Mouse (Mus musculus): ENCODE measurements around the gene Mavs. TPM values are rescaled to one million over a fixed set of nuclear protein-coding genes. Genes with fewer than 3 reads are reported as not detected.

The Mavs gene
- polyA plus RNA-seq (2014; fragmentation: Nextera tagmentation; extraction: Ambion mirVana) = 5.0 and 6.1 TPM in 2 replicates

GRCm38 (mm10) chr2:131233307-131234126, at the start of gene Mavs:
TSS of gene Mavs (plus strand) at chr2:131234063.
- peak; percentile 100 for ATAC-seq (ENCODE audit: low read depth)

GRCm38 (mm10) chr2:131186343-131186742, 47.5 kb upstream of the Mavs start:
- Histone ChIP-seq H3K27me3 (ENCODE audit: control insufficient read depth, insufficient read depth, low read length) (no peaks in the 10 kb centered on the region), H3K9me3 (ENCODE audit: control insufficient read depth, low read length) (no peaks in the 10 kb centered on the region), H3K4me3 (ENCODE audit: low read depth, low read length) (peak overlapping the region; percentile 61), H3K9ac (replicated peaks; ENCODE audit: low read depth, low read length) (peak overlapping the region; percentile 80), H3K4me1 (ENCODE audit: control insufficient read depth, insufficient read depth, low read length) (no peaks in the 10 kb centered on the region), H3K36me3 (ENCODE audit: control insufficient read depth, insufficient read depth, low read length) (no peaks in the 10 kb centered on the region), H3K4me2 (ENCODE audit: low read depth, low read length) (peak overlapping the region; percentile 73), H3K27ac (ENCODE audit: low read depth, low read length) (0 out of 2 replicates have a peak overlapping the region, but pooled peaks have one; percentile 16)
- ATAC-seq (ENCODE audit: low read depth) = peak; percentile 1; the same call in 1 of the 2 replicates
- 1% methylated on average over 14 of the region's 14 CpGs for WGBS

More at GRCm38 (mm10) chr2:131233307-131234126, at the start of gene Mavs:
- H3K9ac ChIP-seq (replicated peaks; ENCODE audit: low read depth, low read length) = peak within 1 kb of the TSS; percentile 44
- H3K4me3 ChIP-seq (ENCODE audit: low read depth, low read length) = peak within 1 kb of the TSS; percentile 43
- H3K36me3 ChIP-seq (ENCODE audit: control insufficient read depth, insufficient read depth, low read length) = no peaks in the 10 kb centered on the region
- H3K27me3 ChIP-seq (ENCODE audit: control insufficient read depth, insufficient read depth, low read length) = no peaks in the 10 kb centered on the region
- 0 out of 2 replicates have a peak, but pooled peaks cover 6% of the 10 kb centered on the region for H3K4me1 ChIP-seq (ENCODE audit: control insufficient read depth, insufficient read depth, low read length)
- no peak within 1 kb of the TSS for H3K27ac ChIP-seq (ENCODE audit: low read depth, low read length)
- 9% methylated on average over 29 of the region's 29 CpGs for WGBS
- peak within 1 kb of the TSS; percentile 84 for H3K4me2 ChIP-seq (ENCODE audit: low read depth, low read length)
- H3K9me3 ChIP-seq (ENCODE audit: control insufficient read depth, low read length) = no peaks in the 10 kb centered on the region

GRCm38 (mm10) chr2:131186771-131187601, 46.9 kb upstream of the Mavs start, which contains the start of the genes Cdc25b and Spef1:
TSS of gene Cdc25b (plus strand) at chr2:131186949.
TSS of gene Spef1 (minus strand) at chr2:131187282.
- Histone ChIP-seq H3K4me1 (ENCODE audit: control insufficient read depth, insufficient read depth, low read length) (no peaks in the 10 kb centered on the region), H3K27me3 (ENCODE audit: control insufficient read depth, insufficient read depth, low read length) (no peaks in the 10 kb centered on the region), H3K9me3 (ENCODE audit: control insufficient read depth, low read length) (no peaks in the 10 kb centered on the region), H3K36me3 (ENCODE audit: control insufficient read depth, insufficient read depth, low read length) (no peaks in the 10 kb centered on the region), H3K4me2 (ENCODE audit: low read depth, low read length) (peak within 1 kb of the TSS; percentile 73), H3K4me3 (ENCODE audit: low read depth, low read length) (peak within 1 kb of the TSS; percentile 61), H3K27ac (ENCODE audit: low read depth, low read length) (peak within 1 kb of the TSS; percentile 81), H3K9ac (replicated peaks; ENCODE audit: low read depth, low read length) (peak within 1 kb of the TSS; percentile 80)
- whole genome bisulfite sequencing = under 1% methylated on average over 43 of the region's 43 CpGs
- peak; percentile 87 for ATAC-seq (ENCODE audit: low read depth)

GRCm38 (mm10) chr2:131187602-131187922, 46.3 kb upstream of the Mavs start:
- Histone ChIP-seq H3K4me2 (ENCODE audit: low read depth, low read length) (peak overlapping the region; percentile 73), H3K4me3 (ENCODE audit: low read depth, low read length) (peak overlapping the region; percentile 61), H3K27me3 (ENCODE audit: control insufficient read depth, insufficient read depth, low read length) (no peaks in the 10 kb centered on the region), H3K27ac (ENCODE audit: low read depth, low read length) (peak overlapping the region; percentile 81; the same call in 1 of the 2 replicates), H3K9ac (replicated peaks; ENCODE audit: low read depth, low read length) (peak overlapping the region; percentile 80), H3K36me3 (ENCODE audit: control insufficient read depth, insufficient read depth, low read length) (no peaks in the 10 kb centered on the region), H3K9me3 (ENCODE audit: control insufficient read depth, low read length) (no peaks in the 10 kb centered on the region), H3K4me1 (ENCODE audit: control insufficient read depth, insufficient read depth, low read length) (no peaks in the 10 kb centered on the region)
- no peak for ATAC-seq (ENCODE audit: low read depth)
- 22% methylated on average over 3 of the region's 3 CpGs for WGBS

GRCm38 (mm10) chr2:131188311-131188710, 45.6 kb upstream of the Mavs start:
- no peak overlapping the region for H3K27ac ChIP-seq (ENCODE audit: low read depth, low read length)
- no peak overlapping the region for H3K4me3 ChIP-seq (ENCODE audit: low read depth, low read length)
- H3K9ac ChIP-seq (replicated peaks; ENCODE audit: low read depth, low read length) = no peak overlapping the region
- H3K4me1 ChIP-seq (ENCODE audit: control insufficient read depth, insufficient read depth, low read length) = no peaks in the 10 kb centered on the region
- no peak for ATAC-seq (ENCODE audit: low read depth)
- peak overlapping the region; percentile 73; the same call in 1 of the 2 replicates for H3K4me2 ChIP-seq (ENCODE audit: low read depth, low read length)
- no peaks in the 10 kb centered on the region for H3K36me3 ChIP-seq (ENCODE audit: control insufficient read depth, insufficient read depth, low read length)
- 90% methylated on average over 5 of the region's 5 CpGs for WGBS
- H3K9me3 ChIP-seq (ENCODE audit: control insufficient read depth, low read length) = no peaks in the 10 kb centered on the region
- H3K27me3 ChIP-seq (ENCODE audit: control insufficient read depth, insufficient read depth, low read length) = no peaks in the 10 kb centered on the region

- Histone ChIP-seq H3K4me3 (ENCODE audit: low read depth, low read length) (no peak overlapping the region), H3K4me2 (ENCODE audit: low read depth, low read length) (no peak overlapping the region), H3K27me3 (ENCODE audit: control insufficient read depth, insufficient read depth, low read length) (no peaks in the 10 kb centered on the region), H3K4me1 (ENCODE audit: control insufficient read depth, insufficient read depth, low read length) (no peaks in the 10 kb centered on the region), H3K27ac (ENCODE audit: low read depth, low read length) (peak overlapping the region; percentile 28; the same call in 1 of the 2 replicates), H3K9ac (replicated peaks; ENCODE audit: low read depth, low read length) (no peak overlapping the region), H3K36me3 (ENCODE audit: control insufficient read depth, insufficient read depth, low read length) (0 out of 2 replicates have a peak, but pooled peaks cover 2% of the 10 kb centered on the region), H3K9me3 (ENCODE audit: control insufficient read depth, low read length) (no peaks in the 10 kb centered on the region)
- no peak for ATAC-seq (ENCODE audit: low read depth)
- 41% methylated on average over 5 of the region's 5 CpGs for WGBS
Observed at GRCm38 (mm10) chr2:131189521-131190309, 44.1 kb upstream of the Mavs start.

GRCm38 (mm10) chr2:131190344-131191004, 43.4 kb upstream of the Mavs start:
- ATAC-seq (ENCODE audit: low read depth) = peak; percentile 61
- 9% methylated on average over 10 of the region's 10 CpGs for WGBS
- peak overlapping the region; percentile 70; the same call in 1 of the 2 replicates for H3K27ac ChIP-seq (ENCODE audit: low read depth, low read length)

GRCm38 (mm10) chr2:131191005-131191390, 42.9 kb upstream of the Mavs start:
- Histone ChIP-seq H3K36me3 (ENCODE audit: control insufficient read depth, insufficient read depth, low read length) (0 out of 2 replicates have a peak, but pooled peaks cover 3% of the 10 kb centered on the region), H3K9me3 (ENCODE audit: control insufficient read depth, low read length) (no peaks in the 10 kb centered on the region), H3K27ac (ENCODE audit: low read depth, low read length) (peak overlapping the region; percentile 70; the same call in 1 of the 2 replicates), H3K4me2 (ENCODE audit: low read depth, low read length) (no peak overlapping the region), H3K27me3 (ENCODE audit: control insufficient read depth, insufficient read depth, low read length) (no peaks in the 10 kb centered on the region), H3K4me3 (ENCODE audit: low read depth, low read length) (no peak overlapping the region), H3K4me1 (ENCODE audit: control insufficient read depth, insufficient read depth, low read length) (no peaks in the 10 kb centered on the region), H3K9ac (replicated peaks; ENCODE audit: low read depth, low read length) (no peak overlapping the region)
- WGBS = 65% methylated on average over 7 of the region's 7 CpGs
- ATAC-seq (ENCODE audit: low read depth) = no peak

More at GRCm38 (mm10) chr2:131190344-131191004, 43.4 kb upstream of the Mavs start:
- no peaks in the 10 kb centered on the region for H3K4me1 ChIP-seq (ENCODE audit: control insufficient read depth, insufficient read depth, low read length)
- H3K4me2 ChIP-seq (ENCODE audit: low read depth, low read length) = no peak overlapping the region
- no peaks in the 10 kb centered on the region for H3K27me3 ChIP-seq (ENCODE audit: control insufficient read depth, insufficient read depth, low read length)
- H3K9ac ChIP-seq (replicated peaks; ENCODE audit: low read depth, low read length) = no peak overlapping the region
- H3K4me3 ChIP-seq (ENCODE audit: low read depth, low read length) = no peak overlapping the region
- H3K9me3 ChIP-seq (ENCODE audit: control insufficient read depth, low read length) = no peaks in the 10 kb centered on the region
- H3K36me3 ChIP-seq (ENCODE audit: control insufficient read depth, insufficient read depth, low read length) = 0 out of 2 replicates have a peak, but pooled peaks cover 3% of the 10 kb centered on the region

Data from neural tube, embryonic 14.5 days (tissue).